Mouse (Mus musculus) brain, adult 2 months (tissue): ENCODE data around the gene Cc2d2a.

Experiments used
- DNase-seq: peaks from one replicate; pipeline ENCODE4 v3.0.0; 2011; ENCODE audit warnings: low read depth, low spot score

Cc2d2a gene

DNA sequence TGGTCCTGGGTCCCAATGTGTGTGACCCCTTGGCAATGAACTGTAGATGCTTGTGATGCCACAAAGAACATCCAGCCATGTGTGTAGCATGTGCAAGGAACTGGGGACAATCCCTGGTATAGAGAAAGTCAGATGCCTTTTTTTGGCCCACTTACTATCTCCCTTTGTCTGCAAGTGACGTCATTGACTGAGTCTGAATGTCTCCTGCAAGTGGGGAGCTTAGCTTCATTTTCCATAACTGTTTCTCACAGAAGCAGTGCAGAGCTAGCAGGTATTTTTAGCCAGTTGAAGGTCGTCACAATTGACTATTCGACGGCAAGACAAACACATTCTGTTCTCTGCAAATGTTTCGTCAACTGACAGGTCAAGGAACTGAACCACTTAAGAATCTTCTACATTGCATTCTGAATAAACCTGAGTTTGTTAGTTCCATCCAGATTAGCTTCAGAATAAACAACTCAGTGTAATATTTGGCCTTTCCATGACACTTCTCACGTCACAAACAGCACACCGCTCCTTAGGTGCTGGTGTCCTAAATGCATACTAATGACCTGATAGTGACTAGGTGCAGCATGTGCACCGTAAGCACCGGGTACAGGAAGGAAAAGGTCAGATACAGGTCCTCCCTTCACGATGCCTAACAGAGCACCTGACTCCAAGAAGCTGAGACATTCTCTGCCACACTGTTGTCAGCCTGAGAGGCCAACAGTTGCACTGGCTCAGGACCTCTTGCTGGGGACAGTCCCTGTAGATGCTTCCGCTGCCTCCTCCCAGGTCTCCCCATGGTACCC, 66.4 kb downstream of the Cc2d2a start:
- DNase-seq, result peak; percentile 63

DNA sequence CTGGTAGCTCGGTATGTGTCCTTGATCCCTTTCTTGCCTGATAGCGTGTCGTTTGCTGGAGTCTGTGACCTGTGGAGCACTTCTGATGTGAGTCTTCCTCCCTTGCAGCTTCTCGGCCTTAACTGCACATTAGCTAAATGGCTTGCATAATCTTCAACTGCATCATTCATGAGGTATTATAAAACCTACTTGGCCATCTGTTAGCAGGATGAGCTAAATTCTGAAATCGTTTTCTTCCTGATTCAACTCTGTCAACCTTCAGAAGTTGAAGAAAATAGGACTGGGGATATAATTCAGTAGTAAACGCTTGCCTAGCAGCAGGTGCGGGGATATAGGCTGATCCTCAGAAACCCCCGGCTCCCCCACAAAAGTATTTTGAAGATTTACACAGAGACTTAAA, 70.2 kb downstream of the Cc2d2a start:
- DNase-seq, result peak; percentile 80

DNA sequence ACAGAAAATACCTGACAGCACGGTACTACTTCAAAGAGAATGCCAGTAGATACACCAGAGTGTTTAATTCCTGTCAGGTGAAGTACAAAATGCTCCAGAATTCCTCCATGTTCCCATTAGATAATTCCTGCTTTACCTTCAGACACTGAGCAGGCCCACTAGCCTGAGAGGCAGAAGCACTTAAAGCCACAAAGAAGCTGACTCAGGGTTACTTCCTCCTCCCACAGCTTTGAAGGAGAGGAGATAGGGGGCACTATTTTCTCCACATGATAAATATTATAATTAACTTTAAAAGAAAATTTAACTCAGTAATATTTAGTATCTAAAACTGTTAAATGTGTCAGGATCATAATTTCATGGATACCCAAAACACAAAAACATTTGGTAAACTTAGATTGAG, 82.0 kb downstream of the Cc2d2a start:
- DNase-seq, result no peak

GRCm38 (mm10) chr5:43745156-43745555, 83.0 kb downstream of the Cc2d2a start:
- no peak for DNase-seq

DNA sequence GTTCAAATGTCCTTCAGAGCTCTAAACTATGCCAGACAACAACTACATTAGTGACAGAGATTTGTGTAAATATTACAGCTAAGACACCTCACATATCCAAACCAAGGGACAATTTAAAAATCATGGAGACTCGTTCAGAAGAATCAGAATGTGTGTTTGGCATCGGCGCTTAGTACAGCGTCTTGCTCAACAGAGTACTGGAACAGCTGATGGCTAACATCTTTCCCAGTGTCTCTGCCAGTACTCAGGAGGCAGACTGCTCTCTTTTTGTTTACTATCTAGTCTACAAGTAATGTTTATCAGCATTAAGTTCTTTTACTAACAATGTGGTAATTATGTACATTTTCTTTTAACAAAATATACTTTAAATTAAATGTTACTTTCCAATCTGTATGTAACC, 85.9 kb downstream of the Cc2d2a start:
- no peak for DNase-seq

- DNase-seq, result no peak
Observed at GRCm38 (mm10) chr5:43749092-43749491, 86.9 kb downstream of the Cc2d2a start.

- DNase-seq, result peak; percentile 64
Observed at GRCm38 (mm10) chr5:43770618-43771354, 108.6 kb downstream of the Cc2d2a start.

DNA sequence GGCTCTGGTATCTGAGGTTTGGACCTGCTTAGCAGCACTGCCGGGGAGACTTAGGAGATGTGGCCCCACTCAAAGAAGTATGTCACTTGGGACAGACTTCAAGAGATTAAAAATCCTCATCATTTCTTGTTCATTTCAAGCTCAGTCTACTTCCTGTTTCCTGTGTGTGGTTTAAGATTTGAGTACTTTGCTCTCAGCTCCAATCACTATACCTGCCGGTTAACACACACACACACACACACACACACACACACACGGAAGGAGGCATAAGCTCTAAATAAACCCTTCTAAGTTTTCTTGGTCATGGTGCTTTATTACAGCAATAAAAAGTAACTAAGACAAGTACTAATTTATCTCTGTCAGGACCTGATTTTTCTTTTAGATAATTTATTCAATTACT, 109.4 kb downstream of the Cc2d2a start:
- no peak for DNase-seq

DNA sequence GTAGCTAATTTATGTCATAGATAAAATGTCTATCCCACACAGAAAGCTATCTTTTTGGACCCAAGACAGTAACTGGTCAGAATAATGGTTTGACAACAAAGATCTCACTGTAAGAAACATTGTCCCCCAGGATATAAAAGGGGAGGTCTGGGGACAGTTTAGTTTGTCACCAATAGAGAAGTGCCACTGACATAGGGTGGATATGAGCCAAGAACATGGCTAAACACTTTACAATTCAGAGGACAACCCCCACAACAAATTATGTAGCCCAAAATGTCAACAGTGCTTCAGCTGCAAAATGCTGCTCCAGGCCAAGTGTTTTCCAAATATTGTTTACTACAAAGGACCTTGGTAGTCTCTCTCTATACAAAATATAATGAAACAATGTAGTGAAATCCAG, 114.3 kb downstream of the Cc2d2a start:
- peak; percentile 72 for DNase-seq

DNA sequence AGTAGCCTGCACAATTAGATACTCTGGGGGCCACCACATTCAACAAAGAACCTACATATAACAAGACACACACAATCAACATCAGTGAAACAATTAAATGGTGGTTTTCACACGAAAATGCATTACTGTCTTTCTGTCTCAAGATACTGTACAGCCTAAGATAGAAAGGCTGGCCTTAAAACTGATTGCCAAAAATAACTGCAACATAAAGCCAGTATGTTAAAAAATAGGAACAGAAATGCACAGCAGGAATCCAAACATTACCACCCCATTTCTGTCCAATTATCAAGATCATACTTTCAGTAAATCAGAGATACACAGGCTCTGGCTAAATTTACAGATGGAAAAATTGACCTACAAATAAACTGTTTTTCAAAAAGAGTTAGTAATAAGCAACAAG, 114.8 kb downstream of the Cc2d2a start:
- DNase-seq, result no peak

GRCm38 (mm10) chr5:43778583-43778982, 116.4 kb downstream of the Cc2d2a start:
- no peak for DNase-seq

DNA sequence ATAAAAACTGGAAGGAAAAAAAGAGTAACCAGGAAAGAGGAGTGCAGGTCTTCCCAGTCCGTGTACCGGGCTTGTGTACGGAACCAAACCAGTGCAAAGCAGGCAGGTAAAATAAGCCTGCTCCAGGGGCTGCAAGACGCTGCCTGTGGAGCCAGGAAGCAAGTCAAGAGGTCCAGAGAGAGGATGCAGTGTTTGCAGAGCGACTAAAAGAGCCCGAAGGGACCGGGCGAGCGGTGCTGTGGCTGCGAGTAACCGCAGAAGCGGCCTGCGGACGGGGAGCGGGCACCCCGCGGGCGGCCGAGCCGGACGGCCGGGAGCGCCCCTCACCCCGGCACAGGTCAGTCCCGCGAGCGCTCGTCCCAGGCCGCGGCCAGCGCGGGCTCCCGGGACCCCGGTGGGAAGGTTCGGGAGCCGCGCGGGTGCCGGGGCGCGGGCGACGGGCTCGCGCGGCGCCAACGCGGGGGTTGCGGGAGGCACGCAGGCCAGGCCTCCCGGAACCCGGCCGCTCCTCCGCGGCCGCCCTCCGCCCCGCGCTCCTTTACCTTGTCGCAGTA, 119.4 kb downstream of the Cc2d2a start:
- peak; percentile 41 for DNase-seq

DNA sequence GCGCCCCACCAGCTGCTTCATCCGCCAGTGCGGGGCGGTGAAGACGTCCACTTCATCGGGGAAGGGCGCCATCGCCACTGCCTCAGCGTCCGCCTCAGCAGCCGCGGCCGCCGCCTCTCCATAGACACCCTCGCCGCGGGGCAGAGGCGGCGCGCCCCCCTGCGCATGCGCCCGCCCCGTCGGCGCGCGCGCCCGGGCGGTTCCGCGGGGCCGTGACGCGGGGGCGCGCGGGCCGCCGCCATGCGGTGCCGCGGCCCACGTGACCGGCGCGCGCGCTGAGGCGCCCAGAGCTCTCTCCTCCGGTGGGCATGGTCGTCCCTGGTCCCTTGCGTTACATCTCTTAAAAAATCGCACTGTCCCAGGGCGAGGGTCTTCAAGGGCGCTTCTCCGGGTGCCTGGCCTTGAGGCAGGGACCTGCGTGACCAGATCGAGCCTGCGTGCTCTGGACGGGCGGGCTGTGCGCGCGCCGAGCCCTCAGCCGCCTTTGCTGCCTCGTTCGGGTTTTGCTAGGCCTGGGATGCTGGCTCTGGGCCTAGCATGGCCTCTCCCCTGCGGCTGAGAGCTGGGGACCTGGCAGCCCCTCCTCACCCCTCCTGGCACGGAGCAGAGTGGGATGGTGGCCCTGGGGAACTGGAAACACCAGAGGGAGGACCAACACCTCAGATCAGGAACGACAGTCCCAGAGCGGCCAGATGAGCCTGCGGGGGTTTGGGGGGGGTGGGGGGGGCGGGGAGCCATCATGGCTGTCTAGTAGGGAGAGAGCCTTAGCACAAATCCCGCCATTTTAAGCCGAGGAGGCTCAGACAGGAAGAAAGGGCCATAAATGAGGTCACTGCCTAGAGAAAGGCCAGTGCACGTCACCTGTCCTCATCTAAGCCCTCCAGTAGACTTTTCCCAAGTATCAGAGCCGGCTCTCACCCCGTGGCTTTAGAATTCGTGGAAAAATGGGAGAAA, 120.1 kb downstream of the Cc2d2a start:
- peak; percentile 88 for DNase-seq

DNA sequence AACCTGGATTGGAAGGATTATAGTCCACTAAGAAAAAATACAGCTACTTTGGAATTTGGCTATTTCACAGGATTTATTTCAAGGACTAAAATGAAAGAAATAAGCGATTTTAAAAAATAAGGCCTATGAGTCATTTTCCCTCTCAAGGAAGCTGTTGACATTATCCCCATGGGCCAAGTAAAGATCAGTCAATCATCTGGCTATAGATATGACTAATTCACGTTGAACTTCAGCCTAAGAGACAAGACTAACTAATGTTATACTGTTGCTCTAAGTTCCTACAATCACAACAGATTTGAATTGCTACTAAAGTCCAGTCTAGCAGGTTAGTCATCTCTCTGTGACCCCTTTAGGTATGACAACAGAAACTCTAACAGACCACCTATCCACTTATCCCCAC, 121.8 kb downstream of the Cc2d2a start:
- no peak for DNase-seq

GRCm38 (mm10) chr5:43786607-43787006, 124.5 kb downstream of the Cc2d2a start:
- no peak for DNase-seq

DNA sequence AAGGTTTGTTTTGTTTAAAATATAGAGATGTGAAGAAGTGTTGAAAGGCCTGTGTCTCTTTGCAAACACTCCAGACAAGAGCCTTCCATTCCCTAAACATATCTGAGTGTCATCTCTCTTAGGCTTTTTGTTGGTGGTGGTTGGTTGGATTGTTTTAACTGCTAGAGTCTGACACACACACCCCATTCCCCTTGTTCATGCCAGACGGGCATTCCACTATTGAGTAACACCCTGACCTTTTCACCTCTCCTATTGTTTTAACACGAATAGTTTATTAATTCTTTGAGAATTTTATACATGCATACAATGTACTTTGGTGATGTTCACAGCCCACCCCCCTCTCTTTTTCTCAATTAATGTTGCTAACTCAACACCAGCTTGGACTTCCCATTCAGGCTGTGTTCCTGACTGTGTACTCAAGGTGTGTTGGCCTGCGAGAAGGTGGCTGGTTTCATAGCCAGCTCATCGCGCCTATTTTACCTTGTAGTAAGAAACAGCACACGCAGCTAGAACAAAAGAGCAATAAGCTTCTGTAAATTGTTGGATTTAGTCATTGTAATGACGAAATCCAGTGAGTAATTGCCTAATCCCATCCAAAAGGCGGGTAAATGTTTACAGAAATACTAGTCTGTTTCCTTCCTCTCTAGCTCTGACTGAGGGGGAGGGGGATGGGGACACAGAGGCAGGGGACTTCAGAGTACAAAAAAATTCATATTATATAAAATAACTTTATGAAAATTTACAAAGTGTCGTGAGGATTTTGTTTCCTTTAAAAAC, 126.0 kb downstream of the Cc2d2a start:
- no peak for DNase-seq
